Mouse (Mus musculus): ENCODE measurements around the gene Il33. TPM values are rescaled to one million over a fixed set of nuclear protein-coding genes. Genes with fewer than 3 reads are reported as not detected.

Il33 gene
- polyA plus RNA-seq, 1 experiment = not detected

GRCm38 (mm10) chr19:29905896-29906295 is 19.0 kb upstream of the Il33 start:
- TF ChIP-seq GATA1 (IDR thresholded peaks at IDR 0.05; ENCODE audit: low read length) = no peak

- TF ChIP-seq GATA1 (IDR thresholded peaks at IDR 0.05; ENCODE audit: low read length) = no peak
Observed at GRCm38 (mm10) chr19:29909166-29909565, 15.7 kb upstream of the Il33 start.

GRCm38 (mm10) chr19:29911919-29912318 is 13.0 kb upstream of the Il33 start:
- no peak for TF ChIP-seq GATA1 (IDR thresholded peaks at IDR 0.05; ENCODE audit: low read length)

- no peak for TF ChIP-seq GATA1 (IDR thresholded peaks at IDR 0.05; ENCODE audit: low read length)
Observed at GRCm38 (mm10) chr19:29917421-29917820, 7.5 kb upstream of the Il33 start.

- TF ChIP-seq GATA1 (IDR thresholded peaks at IDR 0.05; ENCODE audit: low read length) = no peak
Observed at GRCm38 (mm10) chr19:29926101-29926755, 1.3 kb downstream of the Il33 start.

GRCm38 (mm10) chr19:29930296-29930695 is 5.4 kb downstream of the Il33 start:
- no peak for TF ChIP-seq GATA1 (IDR thresholded peaks at IDR 0.05; ENCODE audit: low read length)

- no peak for TF ChIP-seq GATA1 (IDR thresholded peaks at IDR 0.05; ENCODE audit: low read length)
Observed at GRCm38 (mm10) chr19:29937445-29937844, 12.5 kb downstream of the Il33 start.

- no peak for TF ChIP-seq GATA1 (IDR thresholded peaks at IDR 0.05; ENCODE audit: low read length)
Observed at GRCm38 (mm10) chr19:29940239-29940638, 15.3 kb downstream of the Il33 start.

GRCm38 (mm10) chr19:29941208-29941607 is 16.3 kb downstream of the Il33 start:
- TF ChIP-seq GATA1 (IDR thresholded peaks at IDR 0.05; ENCODE audit: low read length) = no peak

- no peak for TF ChIP-seq GATA1 (IDR thresholded peaks at IDR 0.05; ENCODE audit: low read length)
Observed at GRCm38 (mm10) chr19:29942358-29942757, 17.4 kb downstream of the Il33 start.

- TF ChIP-seq GATA1 (IDR thresholded peaks at IDR 0.05; ENCODE audit: low read length) = no peak
Observed at GRCm38 (mm10) chr19:29944426-29944825, 19.5 kb downstream of the Il33 start.

GRCm38 (mm10) chr19:29945557-29946422 is 20.9 kb downstream of the Il33 start:
- no peak for TF ChIP-seq GATA1 (IDR thresholded peaks at IDR 0.05; ENCODE audit: low read length)

GRCm38 (mm10) chr19:29946423-29946716 is 21.5 kb downstream of the Il33 start:
- no peak for TF ChIP-seq GATA1 (IDR thresholded peaks at IDR 0.05; ENCODE audit: low read length)

- TF ChIP-seq GATA1 (IDR thresholded peaks at IDR 0.05; ENCODE audit: low read length) = no peak
Observed at GRCm38 (mm10) chr19:29947056-29947455, 22.1 kb downstream of the Il33 start.

- TF ChIP-seq GATA1 (IDR thresholded peaks at IDR 0.05; ENCODE audit: low read length) = no peak
Observed at GRCm38 (mm10) chr19:29947891-29948801, 23.2 kb downstream of the Il33 start.

GRCm38 (mm10) chr19:29952538-29952937 is 27.6 kb downstream of the Il33 start:
- TF ChIP-seq GATA1 (IDR thresholded peaks at IDR 0.05; ENCODE audit: low read length) = no peak
